Mouse (Mus musculus) neural tube, embryonic 15.5 days (tissue): Measurements from ENCODE around the gene Dnajc11. TPM values are rescaled to one million over a fixed set of nuclear protein-coding genes. Genes with fewer than 3 reads are reported as not detected.

ENCODE experiments used
- ATAC-seq: fragments of 200-750 bp; cut with Nextera tagmentation; 2 replicates; pipeline ENCODE4 v1.8.0; 2017; ENCODE audit warnings: mild to moderate bottlenecking, moderate TSS enrichment, moderate library complexity; ENCODE audit not compliant: low FRiP score
- H3K27ac ChIP-seq: fragments of 300-500 bp; sonication (generic); replicated peaks from 2 replicates; pipeline ENCODE4 v1.5.1; 2015; ENCODE audit warnings: mild to moderate bottlenecking, inconsistent platforms
- H3K27me3 ChIP-seq: fragments of 300-500 bp; sonication (generic); replicated peaks from 2 replicates; pipeline ENCODE4 v1.6.1; 2015; ENCODE audit warnings: inconsistent platforms
- H3K36me3 ChIP-seq: fragments of 300-500 bp; sonication (generic); 2 replicates; pipeline ENCODE4 v1.6.1; 2015; ENCODE audit warnings: inconsistent platforms
- H3K4me1 ChIP-seq: fragments of 300-500 bp; sonication (generic); 2 replicates; pipeline ENCODE4 v1.6.1; 2015; ENCODE audit warnings: inconsistent platforms
- H3K4me2 ChIP-seq: fragments of 300-500 bp; sonication (generic); 2 replicates; pipeline ENCODE4 v1.6.1; 2015; ENCODE audit warnings: inconsistent platforms, mild to moderate bottlenecking, moderate library complexity
- H3K4me3 ChIP-seq: fragments of 300-500 bp; sonication (generic); replicated peaks from 2 replicates; pipeline ENCODE4 v1.5.1; 2015; ENCODE audit warnings: mild to moderate bottlenecking, inconsistent platforms
- H3K9ac ChIP-seq: fragments of 300-500 bp; sonication (generic); replicated peaks from 2 replicates; pipeline ENCODE4 v1.6.1; 2015; ENCODE audit warnings: mild to moderate bottlenecking, inconsistent platforms
- H3K9me3 ChIP-seq: fragments of 300-500 bp; sonication (generic); replicated peaks from 2 replicates; pipeline ENCODE4 v1.6.1; 2016; ENCODE audit warnings: inconsistent platforms
- WGBS: fragments of 180-500 bp; shearing (Covaris S2); methylation state at CpG from one replicate; pipeline ENCODE4 v1.1.7; 2015; ENCODE audit warnings: mixed read lengths; 5-methylcytosine and 5-hydroxymethylcytosine counted together
- polyA plus RNA-seq: library from polyadenylated mRNA; unstranded; fragments of >200 nt; fragmentation: Nextera tagmentation; extraction: Ambion mirVana; gene quantifications from 2 replicates; pipeline ENCODE4 v1.2.1, GENCODE M21; 2015

Dnajc11 gene
- polyA plus RNA-seq, 1 experiment from 2014 or later = 82.6 TPM

- Histone ChIP-seq H3K9ac (no peak overlapping the region), H3K36me3 (no peaks in the 10 kb centered on the region), H3K4me2 (no peak overlapping the region), H3K4me3 (no peak overlapping the region), H3K9me3 (no peaks in the 10 kb centered on the region), H3K4me1 (peaks cover 25% of the 10 kb centered on the region), H3K27me3 (no peaks in the 10 kb centered on the region), H3K27ac (no peak overlapping the region)
- ATAC-seq = no peak
- WGBS = 89% methylated on average over 13 of the region's 13 CpGs
Measured at GRCm38 (mm10) chr4:151937441-151937840, 4.0 kb downstream of the Dnajc11 start.

- WGBS = 93% methylated on average over 3 of the region's 3 CpGs
- H3K4me3 ChIP-seq = no peak overlapping the region
- ATAC-seq = no peak
Measured at GRCm38 (mm10) chr4:151938089-151938488, 4.6 kb downstream of the Dnajc11 start.

GRCm38 (mm10) chr4:151946211-151946610 lies 12.7 kb downstream of the Dnajc11 start:
- no peak overlapping the region for H3K4me3 ChIP-seq
- WGBS = 93% methylated on average over 11 of the region's 11 CpGs
- 0 out of 2 replicates have a peak, but pooled peaks cover 3% of the 10 kb centered on the region for H3K4me1 ChIP-seq
- no peaks in the 10 kb centered on the region for H3K9me3 ChIP-seq
- H3K27me3 ChIP-seq = no peaks in the 10 kb centered on the region
- no peak for ATAC-seq
- no peaks in the 10 kb centered on the region for H3K36me3 ChIP-seq
- H3K27ac ChIP-seq = no peak overlapping the region
- H3K9ac ChIP-seq = no peak overlapping the region
- H3K4me2 ChIP-seq = no peak overlapping the region

More at GRCm38 (mm10) chr4:151938089-151938488, 4.6 kb downstream of the Dnajc11 start:
- no peaks in the 10 kb centered on the region for H3K36me3 ChIP-seq
- no peak overlapping the region for H3K27ac ChIP-seq
- H3K9ac ChIP-seq = no peak overlapping the region
- H3K4me2 ChIP-seq = no peak overlapping the region
- H3K27me3 ChIP-seq = no peaks in the 10 kb centered on the region
- peaks cover 25% of the 10 kb centered on the region for H3K4me1 ChIP-seq
- H3K9me3 ChIP-seq = no peaks in the 10 kb centered on the region

GRCm38 (mm10) chr4:151948497-151949471 lies 15.3 kb downstream of the Dnajc11 start:
- H3K4me2 ChIP-seq = no peak overlapping the region
- no peak for ATAC-seq
- 90% methylated on average over 14 of the region's 14 CpGs for WGBS
- H3K4me3 ChIP-seq = no peak overlapping the region
- no peak overlapping the region for H3K27ac ChIP-seq
- no peaks in the 10 kb centered on the region for H3K9me3 ChIP-seq
- H3K36me3 ChIP-seq = peaks cover 23% of the 10 kb centered on the region
- no peak overlapping the region for H3K9ac ChIP-seq
- no peaks in the 10 kb centered on the region for H3K27me3 ChIP-seq
- H3K4me1 ChIP-seq = 0 out of 2 replicates have a peak, but pooled peaks cover 3% of the 10 kb centered on the region

- whole genome bisulfite sequencing = 91% methylated on average over 6 of the region's 6 CpGs
- 0 out of 2 replicates have a peak, but pooled peaks cover 3% of the 10 kb centered on the region for H3K4me1 ChIP-seq
- H3K27ac ChIP-seq = no peak overlapping the region
- no peak overlapping the region for H3K4me2 ChIP-seq
- no peak overlapping the region for H3K4me3 ChIP-seq
- H3K27me3 ChIP-seq = no peaks in the 10 kb centered on the region
- H3K36me3 ChIP-seq = peaks cover 54% of the 10 kb centered on the region
- H3K9me3 ChIP-seq = no peaks in the 10 kb centered on the region
- ATAC-seq = no peak
- no peak overlapping the region for H3K9ac ChIP-seq
Measured at GRCm38 (mm10) chr4:151953209-151953608, 19.7 kb downstream of the Dnajc11 start.

- Histone ChIP-seq H3K4me2 (no peak overlapping the region), H3K4me3 (no peak overlapping the region), H3K9ac (no peak overlapping the region), H3K9me3 (no peaks in the 10 kb centered on the region), H3K27me3 (no peaks in the 10 kb centered on the region), H3K27ac (no peak overlapping the region), H3K36me3 (peaks cover 77% of the 10 kb centered on the region), H3K4me1 (no peaks in the 10 kb centered on the region)
- 92% methylated on average over 1 of the region's 1 CpGs for WGBS
- ATAC-seq = no peak
Measured at GRCm38 (mm10) chr4:151955791-151956190, 22.3 kb downstream of the Dnajc11 start.

GRCm38 (mm10) chr4:151957584-151958315 lies 24.3 kb downstream of the Dnajc11 start:
- ATAC-seq = no peak
- Histone ChIP-seq H3K27ac (no peak overlapping the region), H3K4me2 (no peak overlapping the region), H3K9me3 (no peaks in the 10 kb centered on the region), H3K27me3 (no peaks in the 10 kb centered on the region), H3K36me3 (peaks cover 68% of the 10 kb centered on the region), H3K4me3 (no peak overlapping the region), H3K9ac (no peak overlapping the region), H3K4me1 (no peaks in the 10 kb centered on the region)
- 91% methylated on average over 9 of the region's 9 CpGs for WGBS

GRCm38 (mm10) chr4:151959849-151960512 lies 26.5 kb downstream of the Dnajc11 start:
- H3K27ac ChIP-seq = no peak overlapping the region
- H3K4me2 ChIP-seq = no peak overlapping the region
- WGBS = 93% methylated on average over 11 of the region's 11 CpGs
- no peaks in the 10 kb centered on the region for H3K4me1 ChIP-seq
- H3K27me3 ChIP-seq = no peaks in the 10 kb centered on the region
- no peaks in the 10 kb centered on the region for H3K9me3 ChIP-seq
- H3K9ac ChIP-seq = no peak overlapping the region
- peaks cover 69% of the 10 kb centered on the region for H3K36me3 ChIP-seq
- H3K4me3 ChIP-seq = no peak overlapping the region
- ATAC-seq = no peak

- ATAC-seq = no peak
- peaks cover 70% of the 10 kb centered on the region for H3K36me3 ChIP-seq
- H3K27ac ChIP-seq = no peak overlapping the region
- no peak overlapping the region for H3K4me2 ChIP-seq
- no peak overlapping the region for H3K4me3 ChIP-seq
- H3K27me3 ChIP-seq = no peaks in the 10 kb centered on the region
- no peaks in the 10 kb centered on the region for H3K4me1 ChIP-seq
- WGBS = 90% methylated on average over 3 of the region's 3 CpGs
- no peak overlapping the region for H3K9ac ChIP-seq
- no peaks in the 10 kb centered on the region for H3K9me3 ChIP-seq
Measured at GRCm38 (mm10) chr4:151960513-151960854, 27.0 kb downstream of the Dnajc11 start.

GRCm38 (mm10) chr4:151962817-151963216 lies 29.3 kb downstream of the Dnajc11 start:
- peaks cover 56% of the 10 kb centered on the region for H3K36me3 ChIP-seq
- no peak overlapping the region for H3K4me3 ChIP-seq
- no peaks in the 10 kb centered on the region for H3K4me1 ChIP-seq
- no peaks in the 10 kb centered on the region for H3K9me3 ChIP-seq
- H3K27ac ChIP-seq = no peak overlapping the region
- no peak overlapping the region for H3K9ac ChIP-seq
- no peaks in the 10 kb centered on the region for H3K27me3 ChIP-seq
- WGBS = 89% methylated on average over 3 of the region's 3 CpGs
- H3K4me2 ChIP-seq = no peak overlapping the region
- ATAC-seq = no peak

- Histone ChIP-seq H3K9ac (no peak overlapping the region), H3K27me3 (no peaks in the 10 kb centered on the region), H3K36me3 (peaks cover 33% of the 10 kb centered on the region), H3K9me3 (no peaks in the 10 kb centered on the region), H3K4me3 (no peak overlapping the region), H3K27ac (peak overlapping the region; percentile 58), H3K4me2 (no peak overlapping the region), H3K4me1 (peaks cover 10% of the 10 kb centered on the region; the same call in 1 of the 2 replicates)
- ATAC-seq = no peak
- 71% methylated on average over 26 of the region's 26 CpGs for WGBS
Measured at GRCm38 (mm10) chr4:151968204-151968921, 34.9 kb downstream of the Dnajc11 start.
